Mouse (Mus musculus) A20 (cell line): Measurements from ENCODE around the gene Ear6.
A peak's percentile ranks its signal among the peaks of the same experiment; 100 is the strongest.

Experiments used
- DNase-seq: peaks from one replicate; pipeline ENCODE4 v3.0.0-alpha.2; 2011; ENCODE audit warnings: low read depth, low spot score

Gene Ear6

DNA sequence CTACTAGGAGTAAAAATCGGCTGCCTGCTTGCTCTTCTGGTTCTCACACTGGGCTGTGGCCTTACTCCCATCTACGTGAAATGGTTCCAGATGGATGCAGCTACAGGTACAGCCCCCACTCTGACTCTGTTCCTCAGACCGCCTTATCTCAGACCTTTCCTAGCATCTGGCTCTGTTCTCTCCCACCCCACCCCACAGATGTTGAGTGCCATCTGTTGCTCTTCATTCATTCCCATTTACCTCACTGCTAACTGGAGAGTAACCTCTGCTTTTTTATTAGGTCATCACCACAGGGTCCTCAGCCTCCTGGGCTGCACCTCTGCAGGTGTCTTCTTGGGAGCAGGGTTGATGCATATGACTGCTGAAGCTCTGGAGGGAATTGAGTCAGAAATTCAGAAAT is 40.3 kb downstream of the Ear6 start:
- no peak for DNase-seq

DNA sequence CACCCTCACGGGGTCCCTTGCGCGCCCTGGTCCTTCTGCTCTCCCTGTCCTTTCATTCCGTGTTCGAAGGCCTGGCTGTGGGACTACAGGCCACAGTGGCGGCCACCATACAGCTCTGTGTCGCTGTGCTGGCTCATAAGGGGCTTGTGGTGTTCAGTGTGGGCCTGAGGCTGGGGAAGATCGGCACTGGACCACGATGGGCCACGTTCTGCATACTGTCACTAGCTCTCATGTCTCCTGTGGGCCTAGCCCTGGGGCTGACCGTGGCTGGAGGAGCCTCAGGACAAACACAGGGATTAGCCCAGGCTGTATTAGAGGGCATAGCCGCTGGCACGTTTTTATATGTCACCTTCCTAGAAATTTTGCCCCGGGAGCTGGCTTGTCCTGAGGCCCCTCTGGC is 41.6 kb downstream of the Ear6 start:
- DNase-seq: no peak

DNA sequence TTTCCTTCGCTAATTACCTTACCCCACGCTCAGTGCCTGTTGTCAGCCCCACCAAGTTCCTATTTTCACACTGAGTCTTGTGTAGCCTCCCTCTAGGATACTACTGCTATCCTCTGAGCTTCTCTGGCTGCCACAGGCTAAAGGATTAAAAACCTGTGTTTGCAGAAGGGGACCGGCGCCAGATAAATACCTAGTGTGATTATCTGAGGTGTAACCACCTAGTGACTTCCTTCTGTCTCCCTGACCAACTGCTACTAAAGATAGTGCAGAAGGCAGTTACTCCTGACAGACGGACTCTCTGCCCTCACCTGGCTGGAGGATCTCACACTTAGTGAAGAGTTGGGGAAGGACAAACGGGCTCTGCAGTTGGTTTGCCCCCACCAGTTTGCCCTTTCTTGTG is 42.5 kb downstream of the Ear6 start:
- peak; percentile 19 for DNase-seq

DNA sequence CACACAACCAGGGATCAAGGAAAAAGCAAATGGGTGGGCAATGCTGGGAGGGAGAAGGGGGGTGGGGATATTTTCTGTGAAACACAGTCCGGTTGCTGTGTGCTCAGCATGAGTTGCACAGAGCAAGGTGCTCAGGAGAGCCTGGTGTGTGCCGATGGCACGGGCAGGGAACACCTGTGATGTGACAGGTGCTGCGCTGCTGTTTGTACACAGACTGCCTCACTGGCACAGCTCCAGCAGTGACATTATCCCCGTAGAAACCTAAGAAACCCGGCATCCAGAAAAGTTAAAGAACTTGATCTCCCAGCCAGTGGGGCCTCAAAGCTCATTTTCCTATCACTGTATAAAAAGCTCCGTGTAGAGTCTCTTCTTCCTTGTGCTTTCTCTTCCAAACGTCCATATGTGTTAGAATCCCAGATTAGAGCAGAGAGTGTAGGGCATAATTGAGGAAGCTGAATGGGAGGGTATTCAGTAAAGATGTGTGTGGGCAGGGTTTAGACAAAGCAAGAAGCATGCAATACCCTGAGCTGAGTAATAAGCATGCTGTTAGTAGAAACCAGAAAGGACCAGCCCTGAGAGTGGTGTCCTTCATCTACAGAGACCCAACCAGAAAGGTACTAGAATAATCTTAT is 43.2 kb downstream of the Ear6 start:
- no peak for DNase-seq

DNA sequence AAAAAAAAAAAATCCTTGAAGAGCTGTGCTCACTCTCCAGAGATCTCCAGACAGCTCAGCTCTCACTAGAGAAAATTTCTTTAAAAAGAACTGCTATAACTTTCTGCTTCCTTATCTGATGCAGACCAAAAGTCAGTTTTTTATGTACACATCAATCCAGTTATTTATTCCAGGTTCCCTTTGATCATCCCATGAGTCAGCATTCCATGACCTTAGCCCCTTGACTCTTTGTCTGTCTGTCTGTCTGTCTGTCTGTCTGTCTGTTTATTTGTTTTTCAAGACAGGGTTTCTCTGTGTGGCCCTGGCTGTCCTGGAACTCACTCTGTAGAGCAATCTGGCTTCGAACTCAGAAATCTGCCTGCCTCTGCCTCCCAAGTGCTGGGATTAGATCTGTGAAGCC is 45.9 kb downstream of the Ear6 start:
- no peak for DNase-seq

DNA sequence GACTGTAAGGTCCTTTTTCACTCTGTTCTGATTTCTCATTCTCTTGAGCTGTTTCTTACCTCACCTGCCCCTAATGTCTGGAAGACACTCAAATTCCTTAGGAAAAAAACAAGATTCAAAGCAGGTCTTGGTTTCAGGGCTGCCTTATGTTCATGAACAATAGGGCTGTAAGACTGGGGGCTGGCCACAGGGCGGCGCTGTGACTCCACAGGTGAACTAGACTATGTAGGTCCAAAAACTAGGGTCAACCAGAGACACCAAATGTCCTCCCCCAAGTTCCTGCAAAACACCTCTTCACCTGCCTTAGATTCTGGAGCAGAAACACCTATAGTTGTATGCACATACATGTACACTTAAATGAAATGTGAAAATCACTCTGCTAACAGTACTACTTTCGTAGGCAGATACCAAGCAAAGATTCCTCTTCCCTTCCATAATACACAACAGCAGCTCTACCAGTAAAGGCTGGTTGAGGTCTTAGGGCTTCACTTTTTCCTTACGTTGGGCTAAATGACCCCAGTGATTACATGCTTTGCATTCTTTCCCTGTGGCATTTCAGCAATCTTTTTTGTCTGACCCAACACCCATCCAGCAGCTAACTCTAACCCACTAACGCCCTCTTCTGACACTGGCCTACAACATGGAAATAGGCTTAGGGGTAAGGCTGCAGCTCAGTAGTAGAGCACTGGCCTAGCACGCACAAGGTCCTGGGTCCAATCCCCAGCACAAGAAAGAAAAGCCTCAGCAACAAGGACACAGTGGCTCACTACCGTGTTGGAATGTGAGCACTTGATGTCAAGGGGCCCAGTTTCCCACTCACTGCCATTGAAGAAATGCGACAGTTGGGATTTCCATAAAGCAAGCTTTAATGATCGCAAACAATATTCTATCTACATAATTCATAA is 49.6 kb downstream of the Ear6 start:
- DNase-seq: peak; percentile 76

DNA sequence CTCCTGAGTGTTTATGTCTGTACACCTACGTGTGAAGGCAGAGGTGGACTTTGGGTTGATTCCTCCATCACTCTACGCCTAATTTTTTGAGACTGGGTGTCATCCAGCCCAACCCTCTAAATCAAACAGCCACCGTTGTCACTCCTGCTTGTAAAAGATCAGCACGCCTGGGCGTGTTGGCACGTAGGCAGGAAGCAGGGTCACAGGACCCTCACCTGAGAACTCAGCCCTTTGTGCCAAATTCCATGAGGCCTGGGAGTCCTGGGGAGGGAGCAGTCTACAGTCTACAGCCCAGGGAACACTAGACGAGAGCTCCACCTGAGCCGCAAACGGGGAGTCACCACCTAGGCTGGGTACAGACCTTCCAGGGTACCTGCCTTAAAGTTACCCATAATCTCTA is 50.3 kb downstream of the Ear6 start:
- no peak for DNase-seq
